Mouse (Mus musculus) midbrain, postnatal 0 days (tissue): ENCODE measurements around the gene Gm21861. TPM values are rescaled to one million over a fixed set of nuclear protein-coding genes. Genes with fewer than 3 reads are reported as not detected.
"Not testable (repeated sequence)": the region's sequence is repeated elsewhere in the genome, so short reads cannot be mapped to it uniquely, and the experiment has no call there.

Source experiments
- ATAC-seq: fragments of 200-750 bp; cut with Nextera tagmentation; 2 replicates; pipeline ENCODE4 v1.8.0; 2017; ENCODE audit warnings: moderate number of reproducible peaks, mild to moderate bottlenecking, moderate TSS enrichment, moderate library complexity; ENCODE audit not compliant: low FRiP score
- DNase-seq: peaks from one replicate; pipeline ENCODE4 v3.0.0-alpha.2; 2015; ENCODE audit warnings: low spot score
- H3K27ac ChIP-seq: fragments of 300-500 bp; sonication (generic); 2 replicates; pipeline ENCODE4 v1.5.1; 2014; ENCODE audit warnings: low read depth, mild to moderate bottlenecking, low read length, mixed read lengths
- H3K27me3 ChIP-seq: fragments of 300-500 bp; sonication (generic); 2 replicates; pipeline ENCODE4 v1.6.1; 2014; ENCODE audit warnings: low read length, control low read depth, mixed read lengths; ENCODE audit not compliant: insufficient read depth
- H3K36me3 ChIP-seq: fragments of 300-500 bp; sonication (generic); 2 replicates; pipeline ENCODE4 v1.6.1; 2014; ENCODE audit warnings: low read length, control low read depth, mixed read lengths; ENCODE audit not compliant: insufficient read depth
- H3K4me1 ChIP-seq: fragments of 300-500 bp; sonication (generic); 2 replicates; pipeline ENCODE4 v1.6.1; 2014; ENCODE audit warnings: mild to moderate bottlenecking, control low read depth, antibody characterized with exemption, low read length, mixed read lengths; ENCODE audit not compliant: insufficient read depth
- H3K4me2 ChIP-seq: fragments of 300-500 bp; sonication (generic); 2 replicates; pipeline ENCODE4 v1.6.1; 2014; ENCODE audit warnings: low read depth, mild to moderate bottlenecking, low read length, mixed read lengths; ENCODE audit not compliant: poor library complexity, severe bottlenecking
- H3K4me3 ChIP-seq: fragments of 300-500 bp; sonication (generic); 2 replicates; pipeline ENCODE4 v1.5.1; 2014; ENCODE audit warnings: low read depth, mild to moderate bottlenecking, low read length, moderate library complexity
- H3K9ac ChIP-seq: fragments of 300-500 bp; sonication (generic); replicated peaks from 2 replicates; pipeline ENCODE4 v1.6.1; 2014; ENCODE audit warnings: mild to moderate bottlenecking, low read length, moderate library complexity, mixed read lengths; ENCODE audit not compliant: poor library complexity, severe bottlenecking
- H3K9me3 ChIP-seq: fragments of 300-500 bp; sonication (generic); 2 replicates; pipeline ENCODE4 v1.6.1; 2016; ENCODE audit warnings: low read length, control low read depth
- WGBS: fragments of 180-500 bp; shearing (Covaris S2); extraction: QIAGEN DNeasy Blood & Tissue Kit; methylation state at CpG from one replicate; pipeline ENCODE4 v1.1.7; 2014; 5-methylcytosine and 5-hydroxymethylcytosine counted together
- polyA plus RNA-seq: library from polyadenylated mRNA; unstranded; fragments of >200 nt; fragmentation: Nextera tagmentation; extraction: Ambion mirVana; gene quantifications from 2 replicates; pipeline ENCODE4 v1.2.1, GENCODE M21; 2015
- total RNA-seq: library from RNA; depleted of rRNA; stranded (reverse); fragments of >200 nt; gene quantifications from 2 replicates; pipeline ENCODE4 v1.2.3, GENCODE M21; 2014; rRNA removed

Gm21861 gene
- total RNA-seq (not detected in 2 replicates), polyA plus RNA-seq (not detected in 2 replicates)

DNA sequence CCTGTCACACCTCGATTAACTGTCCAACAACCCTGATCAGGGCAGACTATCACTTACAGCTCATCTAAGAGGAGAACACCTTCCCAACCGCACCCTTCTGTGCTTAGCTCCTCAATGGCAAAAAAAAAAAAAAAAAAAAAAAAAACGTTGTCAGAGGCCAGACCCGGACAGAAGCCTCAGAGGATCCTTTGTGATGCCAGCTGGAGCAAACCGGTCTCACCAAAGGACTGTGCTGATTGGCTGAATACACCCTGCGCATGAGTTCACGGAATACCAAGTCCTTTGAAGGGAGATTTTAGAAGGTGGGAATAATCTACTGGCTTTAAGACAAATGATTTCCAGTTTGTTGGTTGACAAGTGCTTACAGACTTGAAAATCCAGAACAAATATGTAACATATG, at the start of gene Gm21861:
TSS of gene Gm21861 (minus strand) at position 101 of the 400 bp plus-strand sequence.
- not testable (repeated sequence) for H3K4me3 ChIP-seq, H3K27ac ChIP-seq, H3K27me3 ChIP-seq, H3K9me3 ChIP-seq, H3K4me2 ChIP-seq, H3K9ac ChIP-seq, H3K4me1 ChIP-seq, DNase-seq, H3K36me3 ChIP-seq, ATAC-seq
- no CpG with 5 or more reads among the region's 7 CpGs for WGBS
